Mouse (Mus musculus) c-Kit-positive CD71-positive TER-119-positive erythroid progenitor cells, embryonic 14.5 days (primary cell): ENCODE measurements around the gene Lekr1.

Experiments used
- DNase-seq: peaks from one replicate; pipeline ENCODE4 v3.0.0-alpha.2; 2013; ENCODE audit warnings: low spot score

Gene Lekr1

GRCm38 (mm10) chr3:65656902-65657660, 8.9 kb upstream of the Lekr1 start:
- no peak for DNase-seq

GRCm38 (mm10) chr3:65658081-65658612, 7.9 kb upstream of the Lekr1 start:
- DNase-seq: no peak

DNA sequence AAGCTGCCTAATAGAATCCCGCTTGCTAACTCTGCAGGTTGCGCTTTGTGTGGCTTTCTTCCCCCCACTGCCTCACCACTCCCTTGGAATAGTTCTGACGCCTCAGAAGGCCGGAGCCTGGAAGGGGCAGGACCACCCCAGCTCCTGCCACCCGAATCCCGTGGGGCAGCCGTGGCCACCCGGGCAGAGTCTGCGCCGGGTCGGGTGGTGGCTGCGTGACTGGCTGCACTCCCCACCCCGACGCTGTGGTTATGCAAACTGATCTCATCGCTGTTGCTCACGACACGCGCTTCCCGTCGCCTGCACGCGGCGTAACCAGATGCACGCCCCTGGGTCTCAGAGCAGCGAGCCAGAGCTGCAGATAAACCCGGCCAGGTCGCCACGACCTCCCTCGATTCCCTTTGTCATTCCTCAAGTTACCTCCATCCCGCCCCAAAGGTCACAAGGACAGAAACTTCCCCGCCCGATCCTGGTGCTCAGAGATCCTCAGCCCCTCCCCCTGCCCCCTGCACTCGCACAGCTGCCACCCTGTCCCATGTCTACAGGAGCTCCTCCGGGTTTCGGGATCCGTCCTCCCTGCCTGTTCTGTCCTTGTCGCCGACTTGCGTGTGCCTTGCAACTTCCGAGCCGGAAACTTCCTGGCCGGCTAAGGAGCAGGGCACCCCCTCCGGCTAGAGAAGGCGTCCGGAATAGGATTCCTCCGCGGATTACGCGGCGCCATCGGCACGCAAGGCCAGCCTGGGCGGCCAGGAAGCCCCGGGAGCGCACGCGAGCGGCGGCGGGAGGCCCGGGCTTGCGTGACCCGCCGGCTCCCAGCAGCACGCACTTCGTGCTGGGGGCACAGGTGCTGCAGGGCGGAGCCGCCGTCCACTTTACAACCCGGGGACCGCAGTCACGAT, 7.1 kb upstream of the Lekr1 start:
- no peak for DNase-seq

- DNase-seq: no peak
Observed at GRCm38 (mm10) chr3:65659620-65659932, 6.5 kb upstream of the Lekr1 start.

- no peak for DNase-seq
Observed at GRCm38 (mm10) chr3:65660336-65660735, 5.7 kb upstream of the Lekr1 start.

GRCm38 (mm10) chr3:65661731-65662130, 4.3 kb upstream of the Lekr1 start:
- DNase-seq: no peak

- no peak for DNase-seq
Observed at GRCm38 (mm10) chr3:65663176-65663575, 2.9 kb upstream of the Lekr1 start.

- no peak for DNase-seq
Observed at GRCm38 (mm10) chr3:65670216-65670615, 4.2 kb downstream of the Lekr1 start.

DNA sequence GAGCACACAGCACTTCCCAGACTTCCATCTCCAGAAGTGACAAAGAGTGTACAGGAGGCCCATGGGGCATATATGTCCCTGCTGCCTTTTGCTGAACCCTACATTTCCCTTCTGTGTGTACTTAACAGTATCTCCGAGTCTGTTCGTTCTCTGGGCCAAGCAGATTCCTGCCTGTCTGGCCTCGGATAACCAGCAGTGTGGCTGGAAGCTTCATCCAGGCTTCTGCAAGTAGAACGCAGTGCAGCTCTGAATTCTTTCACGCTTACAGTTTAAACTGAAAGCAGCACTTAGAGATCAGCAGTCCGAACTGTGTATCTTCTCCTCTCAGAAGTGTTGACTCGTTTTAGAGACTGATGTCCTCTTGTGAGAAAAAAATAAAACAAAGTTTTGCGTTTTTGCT, 7.7 kb downstream of the Lekr1 start:
- no peak for DNase-seq

DNA sequence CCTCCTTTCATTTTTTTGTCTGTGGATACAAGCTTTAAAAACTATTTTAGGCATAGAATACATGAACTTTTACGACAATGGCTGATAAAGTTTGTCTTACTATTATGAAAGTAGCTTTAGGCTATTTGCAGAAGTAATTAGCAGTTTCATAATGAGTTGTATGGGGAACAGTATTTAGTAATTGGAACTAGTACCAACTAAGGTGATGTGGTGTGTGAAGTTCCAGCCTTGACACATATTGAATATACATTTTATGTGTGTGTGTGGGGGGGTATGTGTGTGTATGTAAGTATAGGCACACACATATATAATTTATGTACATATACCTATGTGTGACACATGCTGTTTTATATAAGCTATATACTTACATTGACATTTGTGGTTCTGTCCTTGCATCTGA, 14.6 kb downstream of the Lekr1 start:
- no peak for DNase-seq

GRCm38 (mm10) chr3:65689705-65690104, 23.7 kb downstream of the Lekr1 start:
- DNase-seq: no peak

DNA sequence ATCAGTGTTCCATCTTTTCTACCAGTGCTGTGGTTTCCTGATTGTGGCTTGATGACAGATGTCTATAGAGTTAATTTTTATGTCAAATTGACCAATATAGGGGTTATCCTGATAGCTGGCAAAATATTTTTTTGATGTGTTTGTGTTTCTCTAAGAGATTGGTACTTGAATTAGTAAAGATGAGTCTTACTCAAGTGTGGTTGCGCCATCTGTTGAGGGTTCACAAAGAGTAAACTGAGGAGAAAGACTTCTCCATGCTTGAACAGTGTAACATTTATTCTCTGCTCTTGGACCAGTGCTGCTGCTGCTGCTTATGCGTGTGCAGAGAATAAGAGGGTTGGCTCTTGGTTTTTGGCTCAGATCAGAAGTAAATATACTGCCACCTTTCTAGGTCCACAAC, 24.8 kb downstream of the Lekr1 start:
- no peak for DNase-seq

DNA sequence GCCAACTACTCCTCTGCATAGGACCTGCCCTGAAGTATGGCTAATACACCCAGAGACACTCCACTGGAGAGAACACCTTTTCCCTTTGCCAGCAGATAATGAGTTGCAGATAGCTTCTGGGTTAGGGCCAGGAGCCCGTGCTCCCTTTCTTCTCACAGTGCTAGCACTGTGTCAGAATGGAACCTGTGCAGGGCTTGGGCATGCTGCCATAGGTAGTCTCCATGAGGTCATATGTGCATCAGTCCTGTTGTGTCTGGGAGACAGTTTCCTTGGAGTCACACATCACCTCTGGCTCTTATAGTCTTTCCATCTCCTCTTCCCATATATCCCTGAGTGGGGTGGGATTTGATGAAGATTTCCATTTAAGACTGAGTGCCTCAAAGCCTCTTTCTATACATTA, 33.7 kb downstream of the Lekr1 start:
- no peak for DNase-seq

GRCm38 (mm10) chr3:65714372-65714771, 48.3 kb downstream of the Lekr1 start:
- DNase-seq: no peak

DNA sequence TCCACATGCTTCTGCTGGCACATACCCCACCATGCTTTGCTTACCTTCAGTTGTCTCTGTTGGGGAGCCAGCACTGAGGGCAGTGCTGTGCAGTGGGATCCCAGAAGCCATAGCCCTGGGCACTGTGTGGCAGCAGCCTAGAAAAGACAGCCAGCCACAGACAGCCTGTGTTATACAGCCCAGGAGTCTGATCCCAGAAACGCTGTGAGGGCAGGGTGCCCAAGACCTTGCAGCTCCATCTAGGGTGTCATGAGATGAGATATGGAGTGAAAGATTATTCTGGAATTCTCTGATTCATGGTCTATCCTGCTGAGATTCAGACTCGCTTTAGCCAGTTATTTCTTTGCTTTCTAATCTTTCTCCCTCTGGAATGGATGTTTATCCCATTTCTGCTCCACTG, 51.4 kb downstream of the Lekr1 start:
- DNase-seq: no peak

- no peak for DNase-seq
Observed at GRCm38 (mm10) chr3:65722897-65723296, 56.9 kb downstream of the Lekr1 start.

DNA sequence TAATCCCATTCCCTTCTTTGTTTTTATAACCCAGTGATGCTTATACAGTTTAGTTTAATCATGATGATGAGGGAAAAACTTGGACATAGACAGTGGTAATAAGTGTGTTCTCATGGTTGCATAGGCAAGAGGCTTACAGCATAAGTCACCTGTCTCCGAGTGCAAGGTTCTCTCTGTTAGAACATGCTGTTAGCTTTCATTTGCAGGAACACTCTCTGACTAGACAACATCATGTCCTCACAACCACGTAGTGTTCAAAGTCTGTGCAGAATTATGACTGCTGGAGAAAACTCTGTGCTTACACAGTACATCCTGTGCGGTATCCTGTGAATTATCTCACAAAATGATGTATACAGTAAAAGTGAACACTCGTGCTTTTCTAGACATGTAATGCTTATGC, 57.6 kb downstream of the Lekr1 start:
- no peak for DNase-seq

- DNase-seq: no peak
Observed at GRCm38 (mm10) chr3:65737816-65738215, 71.8 kb downstream of the Lekr1 start.

GRCm38 (mm10) chr3:65744936-65745335, 78.9 kb downstream of the Lekr1 start:
- DNase-seq: no peak

- DNase-seq: no peak
Observed at GRCm38 (mm10) chr3:65764511-65765508, 98.8 kb downstream of the Lekr1 start.

DNA sequence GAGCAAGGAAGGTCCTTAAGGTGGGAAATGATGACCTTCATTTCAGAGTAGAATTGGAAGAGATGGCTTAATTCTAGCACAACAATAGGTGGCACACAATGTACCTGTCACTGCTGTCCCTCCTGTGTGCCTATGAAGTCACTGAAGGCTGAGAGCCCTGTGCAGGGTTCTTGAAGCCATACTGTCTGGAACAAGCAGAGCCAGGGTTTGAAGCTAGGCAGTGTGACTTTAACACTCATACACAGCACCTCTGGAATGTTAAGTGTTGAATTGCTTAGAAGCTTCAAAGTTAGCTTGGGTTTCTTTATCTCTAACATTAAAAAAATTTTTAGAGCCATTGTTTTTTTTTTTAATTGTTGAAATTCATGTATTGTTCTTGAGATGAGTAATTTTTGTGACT, 100.4 kb downstream of the Lekr1 start:
- DNase-seq: no peak
